Mouse (Mus musculus): Measurements from ENCODE around the gene Kcnip4. TPM values are rescaled to one million over a fixed set of nuclear protein-coding genes. Genes with fewer than 3 reads are reported as not detected.

The Kcnip4 gene
- total RNA-seq (2021): 1 to 10 TPM; 1.8 to 2.3 TPM
- polyA plus RNA-seq (2012; rRNA removed): 0.17 and 0.40 TPM in 2 replicates
- long read RNA-seq, partial matches to known transcripts: 1 of 2 reads
- long read RNA-seq, other reads (novel, unspliced or antisense): 1 of 2 reads

- peak; percentile 65 for DNase-seq
Measured at GRCm38 (mm10) chr5:49524394-49525241, at the start of gene Kcnip4. TSS of gene Kcnip4 (minus strand) at chr5:49524907.

- no peak for DNase-seq
Measured at GRCm38 (mm10) chr5:49571876-49572275, 47.2 kb upstream of the Kcnip4 start.

DNA sequence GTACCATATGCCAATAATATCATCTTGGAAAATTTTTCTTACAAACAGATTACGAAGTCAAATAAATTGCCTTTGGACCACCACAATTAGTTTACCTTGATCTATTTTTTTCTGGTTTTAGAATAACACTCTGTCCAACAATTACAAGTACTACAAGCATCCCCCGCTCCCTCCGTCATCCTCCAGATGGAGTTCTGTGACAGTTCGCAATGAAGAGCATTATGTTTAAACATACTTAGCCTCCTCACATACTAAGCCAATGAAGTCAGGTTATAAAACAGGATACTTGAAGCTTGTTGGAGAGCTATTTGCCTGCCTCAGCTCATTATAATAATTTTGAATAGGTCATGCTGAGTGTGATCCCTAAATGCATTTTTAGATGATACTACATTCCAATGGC, 39.0 kb upstream of the Kcnip4 start:
- no peak for DNase-seq

- DNase-seq: no peak
Measured at GRCm38 (mm10) chr5:49557436-49557835, 32.7 kb upstream of the Kcnip4 start.

GRCm38 (mm10) chr5:49547884-49548283, 23.2 kb upstream of the Kcnip4 start:
- no peak for DNase-seq

GRCm38 (mm10) chr5:49529362-49529761, 4.7 kb upstream of the Kcnip4 start:
- peak; percentile 2 for DNase-seq

DNA sequence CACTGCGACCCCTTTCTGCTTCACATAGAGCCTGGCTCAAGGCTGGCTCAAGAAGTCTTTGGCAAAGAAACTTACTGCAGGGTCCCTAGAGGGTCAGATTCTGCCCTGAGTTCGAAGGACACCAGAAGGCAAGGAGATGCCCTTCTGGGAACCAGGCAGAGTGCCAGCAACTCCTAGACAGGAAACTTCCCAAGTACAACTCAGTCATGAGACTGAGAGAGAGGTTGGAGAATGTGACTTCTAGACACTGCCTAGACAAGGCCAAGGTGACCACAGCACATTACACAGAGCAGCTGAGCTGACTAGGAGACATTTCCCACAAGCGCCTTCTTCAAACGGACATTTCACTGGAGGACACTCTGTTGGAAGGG, 520 bp upstream of the Kcnip4 start:
- DNase-seq: peak; percentile 62

DNA sequence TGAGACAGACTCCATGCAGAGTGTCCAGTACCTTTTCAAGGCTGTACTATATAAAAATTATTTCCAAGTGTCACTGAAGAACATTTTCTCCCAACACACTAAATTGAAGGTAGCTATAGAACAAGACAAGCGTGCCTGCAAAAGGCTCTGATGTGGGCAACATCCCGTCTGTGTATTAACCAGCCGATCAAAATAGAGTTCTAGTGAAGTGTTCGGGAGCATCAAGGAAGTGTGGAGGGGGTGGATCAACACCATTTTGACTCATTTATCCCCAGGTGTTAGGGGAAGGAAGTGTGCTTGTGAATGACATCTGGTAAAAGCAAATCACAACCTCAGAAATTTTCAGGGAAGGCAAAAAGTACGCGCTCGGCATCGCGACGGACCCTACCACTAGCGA, 712 bp downstream of the Kcnip4 start:
- no peak for DNase-seq

GRCm38 (mm10) chr5:49522986-49523385, 1.7 kb downstream of the Kcnip4 start:
- no peak for DNase-seq

GRCm38 (mm10) chr5:49498743-49499142, 26.0 kb downstream of the Kcnip4 start:
- DNase-seq: no peak

GRCm38 (mm10) chr5:49487270-49487669, 37.4 kb downstream of the Kcnip4 start:
- no peak for DNase-seq

- no peak for DNase-seq
Measured at GRCm38 (mm10) chr5:49470738-49471137, 54.0 kb downstream of the Kcnip4 start.

- no peak for DNase-seq
Measured at GRCm38 (mm10) chr5:49460643-49461276, 63.9 kb downstream of the Kcnip4 start.

- DNase-seq: no peak
Measured at GRCm38 (mm10) chr5:49453100-49453499, 71.6 kb downstream of the Kcnip4 start.

GRCm38 (mm10) chr5:49451295-49451694, 73.4 kb downstream of the Kcnip4 start:
- DNase-seq: no peak

DNA sequence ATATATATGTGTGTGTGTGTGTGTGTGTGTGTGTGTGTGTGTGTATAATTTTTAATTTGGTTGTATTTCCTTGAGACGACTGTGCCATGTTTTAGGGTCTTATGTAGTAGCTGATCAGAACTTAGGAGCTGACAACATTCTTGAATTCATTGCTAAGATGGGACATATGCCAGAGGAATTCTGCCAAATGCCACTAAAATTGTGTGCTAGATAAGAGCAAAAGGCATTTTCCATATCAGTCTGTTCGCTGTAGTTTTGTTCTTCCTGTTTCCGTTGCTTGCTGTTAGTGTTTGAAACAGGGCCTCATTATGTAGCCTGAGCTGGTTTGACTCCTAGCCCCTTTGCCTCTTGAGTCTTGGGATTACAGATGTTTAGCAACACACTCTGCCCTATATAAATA, 73.8 kb downstream of the Kcnip4 start:
- DNase-seq: no peak

DNA sequence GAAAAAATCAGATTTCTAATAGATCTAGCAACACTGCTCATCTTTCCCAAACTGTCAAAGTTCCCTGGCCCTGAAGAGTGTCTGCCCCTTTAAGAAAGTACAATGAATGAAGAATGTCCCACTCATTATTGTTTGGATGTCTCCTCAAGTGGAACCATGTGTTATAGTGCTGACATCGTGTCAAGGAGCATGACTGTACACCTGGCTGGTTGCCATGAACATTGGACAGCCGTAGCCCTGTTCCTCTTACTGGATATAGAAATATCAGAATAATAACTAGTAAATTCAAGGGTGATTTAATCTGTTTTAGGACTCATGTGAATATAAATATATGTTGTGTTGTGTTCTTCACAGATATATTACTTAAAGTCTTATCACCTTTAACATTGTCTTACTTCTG, 87.5 kb downstream of the Kcnip4 start:
- peak; percentile 13 for DNase-seq

DNA sequence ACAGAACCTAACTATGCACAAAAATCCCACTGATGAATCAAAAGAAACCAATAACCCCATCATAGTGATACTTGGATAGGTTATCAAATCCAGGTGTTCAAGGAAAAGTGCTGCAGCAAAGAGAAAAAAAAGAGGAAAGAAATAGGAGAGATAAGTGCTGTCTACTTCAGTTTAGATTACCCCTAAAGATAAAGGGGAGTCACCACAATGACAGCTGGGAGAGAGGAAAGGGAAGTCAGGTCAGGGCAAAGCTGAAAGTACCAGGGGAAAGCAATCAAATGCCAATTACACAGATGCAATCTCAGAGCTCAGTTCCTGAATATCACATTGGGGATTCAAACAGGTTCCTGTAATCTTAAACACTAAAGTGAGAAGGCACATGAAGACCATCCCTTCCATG, 97.0 kb downstream of the Kcnip4 start:
- no peak for DNase-seq

DNA sequence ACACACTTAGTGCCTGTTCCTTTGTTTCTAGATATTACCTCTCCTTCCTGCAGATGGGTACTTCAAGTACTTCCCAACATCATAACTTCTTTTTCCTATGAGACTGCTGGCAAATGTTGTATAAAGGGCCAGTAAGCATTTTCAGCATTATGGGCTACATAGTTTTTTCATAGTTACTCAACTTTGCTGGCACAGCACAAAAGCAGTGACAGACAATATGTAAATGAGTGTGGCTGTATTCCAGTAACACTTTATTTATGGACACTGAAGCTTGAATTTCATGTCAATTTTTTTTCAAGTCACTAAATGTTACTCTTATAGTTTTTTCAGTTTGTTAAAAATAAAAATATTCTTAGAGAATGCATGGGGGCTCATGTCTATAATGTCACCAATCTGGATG, 105.0 kb downstream of the Kcnip4 start:
- DNase-seq: no peak

DNA sequence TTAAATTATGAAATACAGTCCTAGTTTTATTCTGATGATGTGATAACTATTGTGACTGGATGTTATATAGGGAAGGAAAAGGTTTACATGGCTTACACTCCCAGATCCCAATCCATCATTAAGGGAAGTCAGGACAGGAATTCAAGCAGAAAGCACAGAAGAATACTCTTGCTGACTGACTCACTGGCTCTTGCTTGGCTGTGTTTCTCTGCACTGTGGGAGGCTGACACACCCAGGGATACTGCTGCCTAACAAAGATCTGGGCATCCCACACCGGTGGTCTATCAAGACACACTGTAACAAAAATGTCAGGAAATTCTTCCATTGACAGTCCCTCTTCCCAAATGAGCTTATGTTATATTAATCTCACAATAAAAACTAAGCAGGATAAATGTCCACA, 116.4 kb downstream of the Kcnip4 start:
- no peak for DNase-seq

- DNase-seq: no peak
Measured at GRCm38 (mm10) chr5:49370543-49371076, 154.1 kb downstream of the Kcnip4 start.

GRCm38 (mm10) chr5:49368636-49369423, 155.9 kb downstream of the Kcnip4 start:
- DNase-seq: no peak

Data from adrenal gland, adult 2 months (tissue).